Mouse (Mus musculus) ES-Bruce4 (cell line): ENCODE results near the gene Nrbp1. TPM values are rescaled to one million over a fixed set of nuclear protein-coding genes. Genes with fewer than 3 reads are reported as not detected.

Experiments used
- H3K27ac ChIP-seq: 2 replicates; pipeline ENCODE4 v1.5.1; 2012; ENCODE audit warnings: low read length, inconsistent platforms; ENCODE audit not compliant: insufficient read depth
- H3K27me3 ChIP-seq: 2 replicates; pipeline ENCODE4 v1.6.1; 2012; ENCODE audit warnings: mild to moderate bottlenecking, low read length, inconsistent platforms; ENCODE audit not compliant: control insufficient read depth, poor library complexity, insufficient read depth, severe bottlenecking
- H3K36me3 ChIP-seq: 2 replicates; pipeline ENCODE4 v1.6.1; 2012; ENCODE audit warnings: inconsistent platforms, mild to moderate bottlenecking, low read length, moderate library complexity; ENCODE audit not compliant: control insufficient read depth, poor library complexity, insufficient read depth, severe bottlenecking
- H3K4me1 ChIP-seq: one replicate; pipeline ENCODE4 v1.8.1; 2011; ENCODE audit warnings: low read length; ENCODE audit not compliant: control insufficient read depth, insufficient read depth
- H3K4me3 ChIP-seq: 2 replicates; pipeline ENCODE4 v1.5.1; 2011; ENCODE audit warnings: low read depth, mild to moderate bottlenecking, low read length
- H3K9ac ChIP-seq: 2 replicates; pipeline ENCODE4 v1.6.1; 2012; ENCODE audit warnings: low read depth, mild to moderate bottlenecking, inconsistent platforms; ENCODE audit not compliant: poor library complexity, severe bottlenecking
- H3K9me3 ChIP-seq: replicated peaks from 2 replicates; pipeline ENCODE4 v1.6.1; 2012; ENCODE audit warnings: mild to moderate bottlenecking, low read length, inconsistent platforms; ENCODE audit not compliant: control insufficient read depth, poor library complexity, insufficient read depth, severe bottlenecking
- CTCF ChIP-seq: IDR thresholded peaks from one replicate; pipeline ENCODE4 v1.8.1; 2011; ENCODE audit warnings: low read depth, low read length
- EP300 ChIP-seq: IDR thresholded peaks from 2 replicates; pipeline ENCODE4 v1.6.1; 2011; ENCODE audit warnings: low read depth, low read length; ENCODE audit not compliant: insufficient read depth
- POLR2A ChIP-seq: IDR thresholded peaks from one replicate; pipeline ENCODE4 v1.8.1; 2011; ENCODE audit warnings: low read length; ENCODE audit not compliant: insufficient read depth
- polyA plus RNA-seq: library from polyadenylated mRNA; stranded (reverse); fragments of >200 nt; gene quantifications from 2 replicates; pipeline ENCODE4 v1.2.4, GENCODE M21; 2011; ENCODE audit warnings: low read depth; ENCODE audit not compliant: missing spikeins, insufficient read depth, insufficient read length

The Nrbp1 gene
- polyA plus RNA-seq, 1 experiment: 68.6 TPM

DNA sequence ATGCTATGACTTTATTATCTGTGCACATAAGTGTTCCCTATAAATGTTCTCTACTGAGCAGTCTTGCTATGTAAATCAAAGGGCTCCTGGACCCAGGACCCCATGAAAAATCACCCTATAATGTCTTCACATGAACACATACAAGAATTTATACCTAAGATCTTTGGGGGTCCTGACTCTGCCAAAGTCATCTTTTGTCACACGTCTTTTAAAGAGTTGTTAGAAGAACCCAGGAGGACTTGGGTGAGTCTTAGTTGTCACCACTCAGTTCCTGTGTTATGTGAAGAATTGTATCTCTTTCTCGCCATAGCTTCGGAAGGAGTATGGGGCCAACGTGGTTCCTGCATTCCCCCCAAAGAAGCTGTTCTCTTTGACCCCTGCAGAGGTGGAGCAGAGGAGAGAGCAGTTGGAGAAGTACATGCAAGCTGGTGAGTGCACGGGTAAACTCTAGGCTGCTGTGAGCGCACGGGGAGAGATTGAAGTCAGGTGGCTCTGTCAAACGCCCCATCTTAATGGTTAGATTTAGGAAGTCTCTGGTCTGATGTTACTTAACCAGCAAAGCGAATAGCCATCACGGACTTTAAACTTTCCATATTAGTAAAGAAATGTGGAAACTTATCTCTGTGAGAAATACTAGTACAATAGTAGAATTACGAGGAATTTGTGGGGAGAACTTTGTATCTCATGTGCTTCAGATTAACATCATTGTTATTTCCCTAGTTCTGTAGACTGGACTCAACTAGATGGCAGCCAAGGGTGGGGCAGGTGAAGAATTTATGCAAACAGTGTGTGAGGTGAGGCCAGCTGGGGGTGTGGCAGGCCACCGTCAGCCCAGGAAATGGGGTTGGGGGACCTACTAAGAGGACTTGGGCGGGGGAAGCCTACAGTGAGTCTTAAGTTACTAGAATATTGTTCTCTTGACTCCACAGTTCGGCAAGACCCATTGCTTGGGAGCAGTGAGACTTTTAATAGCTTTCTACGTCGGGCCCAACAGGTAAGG, 45.9 kb upstream of the Nrbp1 start:
- Histone ChIP-seq H3K4me3 (no peak overlapping the region), H3K9me3 (no peaks in the 10 kb centered on the region), H3K4me1 (no peaks in the 10 kb centered on the region), H3K9ac (no peak overlapping the region; the same call in 1 of the 2 replicates), H3K27me3 (no peaks in the 10 kb centered on the region), H3K27ac (peak overlapping the region; percentile 8; the same call in 1 of the 2 replicates), H3K36me3 (peaks cover 42% of the 10 kb centered on the region)
- TF ChIP-seq CTCF: no peak
- TF ChIP-seq EP300: no peak
- no peak for TF ChIP-seq POLR2A

DNA sequence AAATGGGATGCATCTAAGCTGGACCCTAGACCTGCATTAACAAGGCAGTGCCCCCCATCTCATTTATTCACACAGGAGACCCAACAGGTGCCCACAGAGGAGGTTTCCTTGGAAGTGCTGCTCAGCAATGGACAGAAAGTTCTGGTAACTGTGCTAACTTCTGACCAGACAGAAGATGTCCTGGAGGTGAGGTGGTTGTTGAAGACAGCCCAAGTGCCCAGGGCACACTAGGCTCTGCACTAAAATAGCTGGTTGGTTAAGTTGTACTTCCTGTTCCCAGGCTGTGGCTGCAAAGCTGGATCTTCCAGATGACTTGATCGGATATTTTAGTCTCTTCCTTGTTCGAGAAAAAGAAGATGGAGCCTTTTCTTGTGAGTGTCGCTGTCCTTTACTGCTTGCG, 45.0 kb upstream of the Nrbp1 start:
- no peak overlapping the region for H3K4me3 ChIP-seq

GRCm38 (mm10) chr5:31196207-31196606, 44.5 kb upstream of the Nrbp1 start:
- no peak overlapping the region for H3K27ac ChIP-seq
- no peak overlapping the region for H3K4me3 ChIP-seq
- H3K27me3 ChIP-seq: no peaks in the 10 kb centered on the region
- H3K4me1 ChIP-seq: no peaks in the 10 kb centered on the region
- H3K9me3 ChIP-seq: no peaks in the 10 kb centered on the region
- H3K9ac ChIP-seq: no peak overlapping the region
- TF ChIP-seq POLR2A (no peak), EP300 (no peak), CTCF (no peak)
- peaks cover 44% of the 10 kb centered on the region for H3K36me3 ChIP-seq

More for the DNA sequence above, 45.0 kb upstream of the Nrbp1 start:
- Histone ChIP-seq H3K27me3 (no peaks in the 10 kb centered on the region), H3K9ac (no peak overlapping the region), H3K36me3 (peaks cover 44% of the 10 kb centered on the region), H3K9me3 (no peaks in the 10 kb centered on the region), H3K4me1 (no peaks in the 10 kb centered on the region), H3K27ac (no peak overlapping the region)
- no peak for TF ChIP-seq POLR2A

DNA sequence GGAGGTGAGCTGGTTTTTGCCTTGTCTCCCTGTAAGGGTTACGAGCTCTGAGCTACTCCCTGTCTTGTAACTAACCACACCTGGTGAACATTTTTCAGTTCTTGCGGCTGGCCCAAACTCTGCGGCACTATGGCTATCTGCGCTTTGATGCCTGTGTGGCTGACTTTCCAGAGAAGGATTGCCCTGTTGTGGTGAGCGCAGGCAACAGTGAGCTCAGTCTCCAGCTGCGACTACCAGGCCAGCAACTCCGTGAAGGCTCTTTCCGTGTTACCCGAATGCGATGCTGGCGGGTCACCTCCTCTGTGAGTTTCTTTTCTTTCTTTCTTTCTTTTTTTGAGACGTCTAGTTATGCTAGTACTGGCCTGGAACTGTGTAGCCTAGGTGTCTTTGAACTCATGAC, 43.6 kb upstream of the Nrbp1 start:
- Histone ChIP-seq H3K9me3 (no peaks in the 10 kb centered on the region), H3K36me3 (peaks cover 44% of the 10 kb centered on the region), H3K9ac (no peak overlapping the region), H3K27me3 (no peaks in the 10 kb centered on the region), H3K27ac (no peak overlapping the region), H3K4me1 (no peaks in the 10 kb centered on the region), H3K4me3 (no peak overlapping the region)
- no peak for TF ChIP-seq POLR2A
- TF ChIP-seq CTCF: no peak
- TF ChIP-seq EP300: no peak

DNA sequence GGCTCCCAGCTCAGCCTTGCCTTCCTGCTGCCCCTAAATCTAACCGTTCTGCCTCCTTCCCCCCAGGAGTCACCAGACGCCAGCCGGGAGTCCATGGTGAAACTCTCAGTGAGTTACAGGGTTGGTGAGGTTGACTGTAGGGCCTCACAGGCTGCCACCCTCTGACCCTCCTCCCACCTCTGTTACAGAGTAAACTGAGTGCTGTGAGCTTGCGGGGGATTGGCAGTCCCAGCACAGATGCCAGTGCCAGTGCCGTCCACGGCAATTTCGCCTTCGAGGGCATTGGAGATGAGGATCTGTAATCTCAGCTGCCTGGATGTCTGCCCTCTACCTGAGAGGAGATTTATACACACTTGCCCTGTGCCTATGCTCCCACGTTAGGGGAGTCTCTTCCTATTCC, 42.5 kb upstream of the Nrbp1 start:
- H3K4me3 ChIP-seq: no peak overlapping the region
- no peaks in the 10 kb centered on the region for H3K4me1 ChIP-seq
- H3K36me3 ChIP-seq: peaks cover 46% of the 10 kb centered on the region
- no peaks in the 10 kb centered on the region for H3K27me3 ChIP-seq
- H3K9ac ChIP-seq: no peak overlapping the region
- TF ChIP-seq EP300 (no peak), POLR2A (no peak), CTCF (no peak)
- no peaks in the 10 kb centered on the region for H3K9me3 ChIP-seq
- no peak overlapping the region for H3K27ac ChIP-seq

DNA sequence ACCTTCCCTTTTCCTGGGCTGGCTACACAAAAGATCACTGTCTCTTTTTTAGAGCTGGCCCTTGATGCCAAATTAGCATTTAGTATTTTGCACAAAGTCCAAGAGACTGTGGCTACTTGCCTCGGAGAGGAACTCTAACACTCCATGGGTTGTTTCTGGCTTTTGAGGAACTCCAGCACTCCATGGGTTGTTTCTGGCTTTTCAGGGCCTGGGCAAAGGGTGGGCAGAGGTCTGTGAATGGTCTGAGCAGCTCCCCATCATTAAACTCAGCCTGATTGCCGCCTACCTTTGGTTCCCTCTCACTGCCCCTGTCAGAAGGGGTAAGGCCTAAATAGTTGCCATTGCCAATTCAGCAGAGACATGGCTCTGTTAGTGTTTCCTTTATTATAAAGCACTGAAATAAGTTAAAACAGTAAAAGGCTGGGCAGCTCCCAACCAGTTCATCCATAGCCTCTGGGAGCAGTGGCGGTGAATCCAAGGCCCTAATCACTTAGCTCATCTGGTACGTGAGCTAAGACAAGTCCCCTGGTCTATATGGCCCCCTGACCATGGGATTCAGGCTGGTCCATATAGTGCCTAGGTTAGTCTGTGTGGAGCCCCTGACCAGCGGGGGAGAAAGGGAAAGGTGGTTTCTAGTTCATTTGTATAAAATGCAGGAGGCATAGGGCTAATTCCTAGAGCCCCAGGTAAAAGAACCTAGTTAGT, 41.9 kb upstream of the Nrbp1 start:
- TF ChIP-seq POLR2A: no peak
- TF ChIP-seq CTCF: no peak
- TF ChIP-seq EP300: no peak
- no peak overlapping the region for H3K9ac ChIP-seq
- H3K36me3 ChIP-seq: peaks cover 50% of the 10 kb centered on the region
- H3K9me3 ChIP-seq: no peaks in the 10 kb centered on the region
- no peak overlapping the region for H3K4me3 ChIP-seq
- H3K27ac ChIP-seq: no peak overlapping the region
- H3K4me1 ChIP-seq: no peaks in the 10 kb centered on the region
- H3K27me3 ChIP-seq: no peaks in the 10 kb centered on the region
